Mouse (Mus musculus): ENCODE data around the gene Ksr2. TPM values are rescaled to one million over a fixed set of nuclear protein-coding genes. Genes with fewer than 3 reads are reported as not detected.

Gene Ksr2
- polyA plus RNA-seq, 1 experiment from 2014 or later, result 11.3 TPM

DNA sequence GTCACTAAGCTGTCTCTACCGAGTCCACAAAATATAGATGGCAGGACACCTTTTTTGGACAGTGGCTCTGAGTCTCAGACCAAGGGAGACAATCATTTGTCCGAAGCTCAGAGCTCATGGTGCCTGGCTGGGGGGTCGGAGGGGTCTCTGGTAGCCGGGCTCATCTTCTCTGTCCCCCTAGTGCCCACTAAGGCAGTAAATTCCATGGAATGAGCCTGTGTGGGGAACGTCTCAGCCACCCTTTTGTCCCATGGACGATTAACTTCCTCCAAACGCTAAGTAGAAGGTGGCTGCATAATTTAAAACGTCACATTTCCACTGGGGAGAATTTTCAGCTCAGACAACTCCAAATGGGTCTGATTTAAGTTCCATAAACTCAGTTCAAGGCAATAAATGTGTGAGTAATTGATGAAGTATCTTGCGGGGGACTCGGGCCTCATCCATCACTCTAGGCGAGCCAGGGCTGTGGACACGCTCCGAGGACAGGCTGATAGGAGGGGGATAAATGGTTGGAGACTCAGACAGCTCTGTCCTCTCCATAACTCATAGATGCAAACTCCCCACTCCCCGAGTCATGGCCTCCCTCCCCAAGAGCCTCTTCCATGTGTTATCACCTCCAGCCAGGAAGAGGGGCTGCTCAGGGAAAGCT, 237.6 kb downstream of the Ksr2 start:
- Histone ChIP-seq H3K9ac (replicated peaks; ENCODE audit: low read depth, low read length) (no peak overlapping the region), H3K9me3 (ENCODE audit: control insufficient read depth, low read length) (no peaks in the 10 kb centered on the region), H3K4me1 (ENCODE audit: control insufficient read depth, insufficient read depth, low read length) (no peaks in the 10 kb centered on the region), H3K27ac (ENCODE audit: low read depth, low read length) (peak overlapping the region; percentile 8; the same call in 1 of the 2 replicates), H3K4me3 (ENCODE audit: low read depth, low read length) (no peak overlapping the region), H3K4me2 (ENCODE audit: low read depth, low read length) (no peak overlapping the region), H3K27me3 (ENCODE audit: control insufficient read depth, insufficient read depth, low read length) (no peaks in the 10 kb centered on the region), H3K36me3 (ENCODE audit: control insufficient read depth, insufficient read depth, low read length) (no peaks in the 10 kb centered on the region)
- peak; percentile 83 for ATAC-seq (ENCODE audit: low read depth)
- 43% methylated on average over 14 of the region's 14 CpGs for WGBS

- WGBS, result 42% methylated on average over 6 of the region's 6 CpGs
- H3K27ac ChIP-seq (ENCODE audit: low read depth, low read length), result no peak overlapping the region
- no peak for ATAC-seq (ENCODE audit: low read depth)
These were observed 244.8 kb downstream of the Ksr2 start for GRCm38 (mm10) chr5:117658641-117659040.

DNA sequence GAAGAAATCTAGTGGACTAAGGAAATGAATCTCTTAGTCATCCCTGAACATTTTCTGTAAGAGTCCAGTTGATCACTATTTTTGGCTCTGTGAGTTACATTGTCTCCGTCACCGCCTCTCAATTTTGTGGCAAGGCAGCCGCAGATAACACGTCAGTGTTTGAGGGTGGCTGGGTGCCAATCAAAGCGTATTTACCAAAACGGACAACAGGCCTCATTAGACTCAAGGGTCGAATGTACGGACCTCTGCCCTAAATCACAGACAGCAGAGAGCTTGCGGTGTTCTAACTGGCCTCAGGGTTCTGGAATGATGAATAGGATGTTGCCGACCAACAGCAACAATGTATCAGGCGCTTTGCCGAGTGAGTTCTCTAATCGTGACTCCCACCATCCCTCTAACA, 245.8 kb downstream of the Ksr2 start:
- Histone ChIP-seq H3K27me3 (ENCODE audit: control insufficient read depth, insufficient read depth, low read length) (no peaks in the 10 kb centered on the region), H3K4me1 (ENCODE audit: control insufficient read depth, insufficient read depth, low read length) (no peaks in the 10 kb centered on the region), H3K4me3 (ENCODE audit: low read depth, low read length) (no peak overlapping the region), H3K27ac (ENCODE audit: low read depth, low read length) (no peak overlapping the region), H3K9me3 (ENCODE audit: control insufficient read depth, low read length) (no peaks in the 10 kb centered on the region), H3K9ac (replicated peaks; ENCODE audit: low read depth, low read length) (no peak overlapping the region), H3K36me3 (ENCODE audit: control insufficient read depth, insufficient read depth, low read length) (no peaks in the 10 kb centered on the region), H3K4me2 (ENCODE audit: low read depth, low read length) (no peak overlapping the region)
- ATAC-seq (ENCODE audit: low read depth), result no peak
- 55% methylated on average over 13 of the region's 13 CpGs for WGBS

More at GRCm38 (mm10) chr5:117658641-117659040, 244.8 kb downstream of the Ksr2 start:
- Histone ChIP-seq H3K27me3 (ENCODE audit: control insufficient read depth, insufficient read depth, low read length) (no peaks in the 10 kb centered on the region), H3K4me1 (ENCODE audit: control insufficient read depth, insufficient read depth, low read length) (no peaks in the 10 kb centered on the region), H3K36me3 (ENCODE audit: control insufficient read depth, insufficient read depth, low read length) (no peaks in the 10 kb centered on the region), H3K4me3 (ENCODE audit: low read depth, low read length) (no peak overlapping the region), H3K9me3 (ENCODE audit: control insufficient read depth, low read length) (no peaks in the 10 kb centered on the region), H3K9ac (replicated peaks; ENCODE audit: low read depth, low read length) (no peak overlapping the region), H3K4me2 (ENCODE audit: low read depth, low read length) (no peak overlapping the region)

DNA sequence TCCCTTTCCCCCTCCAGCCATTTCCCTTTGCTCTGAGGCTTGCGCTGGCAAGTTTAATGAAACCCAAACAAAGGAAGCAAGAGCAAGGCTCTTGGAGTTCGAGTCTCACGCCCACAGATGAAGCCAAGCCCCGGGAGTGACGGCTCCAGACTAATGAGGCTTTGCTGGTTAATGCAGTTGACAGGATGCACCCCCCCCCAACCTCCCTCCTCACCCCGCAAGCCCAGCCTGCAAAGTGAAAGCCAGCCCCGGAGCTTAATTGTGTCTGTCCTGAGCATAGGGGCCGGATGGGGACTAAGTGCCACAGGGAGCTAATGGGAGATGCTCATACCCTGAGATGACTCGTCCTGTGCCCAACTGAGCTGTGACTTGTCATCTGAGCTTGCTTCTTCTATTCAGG, 251.4 kb downstream of the Ksr2 start:
- Histone ChIP-seq H3K27ac (ENCODE audit: low read depth, low read length) (0 out of 2 replicates have a peak overlapping the region, but pooled peaks have one; percentile 12), H3K4me1 (ENCODE audit: control insufficient read depth, insufficient read depth, low read length) (0 out of 2 replicates have a peak, but pooled peaks cover 7% of the 10 kb centered on the region), H3K27me3 (ENCODE audit: control insufficient read depth, insufficient read depth, low read length) (no peaks in the 10 kb centered on the region), H3K36me3 (ENCODE audit: control insufficient read depth, insufficient read depth, low read length) (no peaks in the 10 kb centered on the region), H3K4me2 (ENCODE audit: low read depth, low read length) (no peak overlapping the region), H3K9ac (replicated peaks; ENCODE audit: low read depth, low read length) (no peak overlapping the region), H3K4me3 (ENCODE audit: low read depth, low read length) (no peak overlapping the region), H3K9me3 (ENCODE audit: control insufficient read depth, low read length) (no peaks in the 10 kb centered on the region)
- ATAC-seq (ENCODE audit: low read depth), result no peak
- 13% methylated on average over 9 of the region's 9 CpGs for WGBS

DNA sequence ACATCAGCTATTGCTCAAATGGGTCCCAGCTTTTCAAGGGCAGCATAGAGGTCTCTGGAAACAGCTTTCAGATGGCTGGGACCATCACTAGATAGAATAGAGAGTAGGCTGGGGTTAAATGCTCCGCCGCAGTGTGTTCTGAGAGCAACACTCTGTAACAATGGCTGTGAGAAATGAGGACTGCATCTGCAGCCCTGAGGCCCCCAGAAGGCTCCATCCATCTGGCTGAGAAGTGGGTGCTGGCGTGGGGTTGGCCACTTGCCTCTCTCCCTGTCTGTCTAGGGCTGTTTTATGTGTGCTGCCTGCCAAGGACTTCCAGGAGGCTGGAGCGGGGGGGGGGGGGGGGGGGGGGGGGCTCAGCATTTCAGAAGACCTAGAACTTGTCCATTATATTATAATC, 253.5 kb downstream of the Ksr2 start:
- no peak overlapping the region for H3K4me2 ChIP-seq (ENCODE audit: low read depth, low read length)
- H3K4me3 ChIP-seq (ENCODE audit: low read depth, low read length), result no peak overlapping the region
- no peaks in the 10 kb centered on the region for H3K27me3 ChIP-seq (ENCODE audit: control insufficient read depth, insufficient read depth, low read length)
- H3K36me3 ChIP-seq (ENCODE audit: control insufficient read depth, insufficient read depth, low read length), result no peaks in the 10 kb centered on the region
- H3K27ac ChIP-seq (ENCODE audit: low read depth, low read length), result no peak overlapping the region
- H3K9ac ChIP-seq (replicated peaks; ENCODE audit: low read depth, low read length), result no peak overlapping the region
- H3K4me1 ChIP-seq (ENCODE audit: control insufficient read depth, insufficient read depth, low read length), result 0 out of 2 replicates have a peak, but pooled peaks cover 7% of the 10 kb centered on the region
- H3K9me3 ChIP-seq (ENCODE audit: control insufficient read depth, low read length), result no peaks in the 10 kb centered on the region
- no peak for ATAC-seq (ENCODE audit: low read depth)
- 50% methylated on average over 3 of the region's 4 CpGs for WGBS

- Histone ChIP-seq H3K4me2 (ENCODE audit: low read depth, low read length) (no peak overlapping the region), H3K9me3 (ENCODE audit: control insufficient read depth, low read length) (no peaks in the 10 kb centered on the region), H3K27me3 (ENCODE audit: control insufficient read depth, insufficient read depth, low read length) (no peaks in the 10 kb centered on the region), H3K4me3 (ENCODE audit: low read depth, low read length) (no peak overlapping the region), H3K4me1 (ENCODE audit: control insufficient read depth, insufficient read depth, low read length) (0 out of 2 replicates have a peak, but pooled peaks cover 7% of the 10 kb centered on the region), H3K9ac (replicated peaks; ENCODE audit: low read depth, low read length) (no peak overlapping the region), H3K27ac (ENCODE audit: low read depth, low read length) (no peak overlapping the region), H3K36me3 (ENCODE audit: control insufficient read depth, insufficient read depth, low read length) (no peaks in the 10 kb centered on the region)
- ATAC-seq (ENCODE audit: low read depth), result no peak
- WGBS, result 73% methylated on average over 4 of the region's 4 CpGs
These were observed 255.5 kb downstream of the Ksr2 start for GRCm38 (mm10) chr5:117669265-117669664.

- Histone ChIP-seq H3K27ac (ENCODE audit: low read depth, low read length) (peak overlapping the region; percentile 39; the same call in 1 of the 2 replicates), H3K4me2 (ENCODE audit: low read depth, low read length) (no peak overlapping the region), H3K36me3 (ENCODE audit: control insufficient read depth, insufficient read depth, low read length) (no peaks in the 10 kb centered on the region), H3K9me3 (ENCODE audit: control insufficient read depth, low read length) (no peaks in the 10 kb centered on the region), H3K4me1 (ENCODE audit: control insufficient read depth, insufficient read depth, low read length) (0 out of 2 replicates have a peak, but pooled peaks cover 7% of the 10 kb centered on the region), H3K9ac (replicated peaks; ENCODE audit: low read depth, low read length) (no peak overlapping the region), H3K4me3 (ENCODE audit: low read depth, low read length) (no peak overlapping the region), H3K27me3 (ENCODE audit: control insufficient read depth, insufficient read depth, low read length) (no peaks in the 10 kb centered on the region)
- 60% methylated on average over 7 of the region's 7 CpGs for WGBS
- no peak for ATAC-seq (ENCODE audit: low read depth)
These were observed 256.0 kb downstream of the Ksr2 start for GRCm38 (mm10) chr5:117669843-117670242.

DNA sequence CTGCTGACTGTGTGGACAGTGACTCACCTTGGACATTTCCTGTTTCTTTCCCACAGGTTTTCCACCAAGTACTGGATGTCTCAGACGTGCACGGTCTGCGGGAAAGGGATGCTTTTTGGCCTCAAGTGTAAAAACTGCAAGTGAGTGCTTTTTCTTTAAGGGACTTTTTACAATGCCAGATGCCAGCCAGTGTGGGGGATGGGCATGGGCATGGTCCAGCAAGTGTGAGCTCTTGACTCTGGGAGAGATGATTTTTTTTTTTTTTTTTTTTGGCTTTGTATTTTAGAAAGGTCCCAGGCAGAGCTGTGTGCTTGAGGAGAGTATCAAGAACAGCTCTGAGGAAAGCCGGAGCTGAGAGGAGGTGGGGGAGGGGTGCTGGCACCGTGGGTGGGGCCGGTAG, 257.6 kb downstream of the Ksr2 start:
- 62% methylated on average over 6 of the region's 6 CpGs for WGBS

GRCm38 (mm10) chr5:117675840-117676239, 262.0 kb downstream of the Ksr2 start:
- Histone ChIP-seq H3K9ac (replicated peaks; ENCODE audit: low read depth, low read length) (no peak overlapping the region), H3K27ac (ENCODE audit: low read depth, low read length) (no peak overlapping the region), H3K36me3 (ENCODE audit: control insufficient read depth, insufficient read depth, low read length) (no peaks in the 10 kb centered on the region), H3K4me2 (ENCODE audit: low read depth, low read length) (no peak overlapping the region), H3K4me3 (ENCODE audit: low read depth, low read length) (no peak overlapping the region), H3K4me1 (ENCODE audit: control insufficient read depth, insufficient read depth, low read length) (no peaks in the 10 kb centered on the region), H3K9me3 (ENCODE audit: control insufficient read depth, low read length) (no peaks in the 10 kb centered on the region), H3K27me3 (ENCODE audit: control insufficient read depth, insufficient read depth, low read length) (no peaks in the 10 kb centered on the region)
- ATAC-seq (ENCODE audit: low read depth), result no peak
- WGBS, result 62% methylated on average over 8 of the region's 8 CpGs

More for the DNA sequence above, 257.6 kb downstream of the Ksr2 start:
- Histone ChIP-seq H3K4me1 (ENCODE audit: control insufficient read depth, insufficient read depth, low read length) (0 out of 2 replicates have a peak, but pooled peaks cover 3% of the 10 kb centered on the region), H3K4me3 (ENCODE audit: low read depth, low read length) (no peak overlapping the region), H3K27ac (ENCODE audit: low read depth, low read length) (no peak overlapping the region), H3K36me3 (ENCODE audit: control insufficient read depth, insufficient read depth, low read length) (no peaks in the 10 kb centered on the region), H3K27me3 (ENCODE audit: control insufficient read depth, insufficient read depth, low read length) (no peaks in the 10 kb centered on the region), H3K9me3 (ENCODE audit: control insufficient read depth, low read length) (no peaks in the 10 kb centered on the region), H3K9ac (replicated peaks; ENCODE audit: low read depth, low read length) (no peak overlapping the region), H3K4me2 (ENCODE audit: low read depth, low read length) (no peak overlapping the region)
- ATAC-seq (ENCODE audit: low read depth), result no peak
